21 mouse cellular contexts compared by ENCODE assay signal in the genomic region with DNA sequence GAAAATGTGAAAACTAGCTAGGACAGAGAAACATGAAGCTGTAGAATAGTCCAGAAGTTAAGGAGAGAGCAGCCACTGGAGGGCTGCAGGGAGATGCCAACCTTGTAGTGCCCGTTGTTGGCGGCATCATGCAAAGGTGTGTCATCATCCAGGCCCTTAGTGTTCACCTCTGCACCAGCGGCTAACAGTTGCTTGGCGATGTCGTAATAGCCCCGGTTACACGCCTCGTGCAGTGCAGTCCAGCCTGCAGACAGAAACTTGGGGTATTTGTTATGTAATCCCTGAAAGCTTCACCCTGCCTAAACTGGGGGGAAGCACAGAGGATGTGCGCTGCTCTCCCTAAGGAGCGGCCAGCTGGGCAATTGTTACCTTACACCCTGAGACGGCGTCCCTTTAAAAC. TPM values are rescaled to one million over a fixed set of nuclear protein-coding genes. Genes with fewer than 3 reads are reported as not detected.
DNase-seq lines count a peak whose midpoint lies in the region; ATAC-seq and TF ChIP-seq lines count a peak whose summit lies in the region.
"Had no signal": no experiment of that assay in that cellular context is flagged by ENCODE, and none has a peak within 500 bp of the region (broad histone marks: within the 10 kb centered on the region; RNA-seq: fewer than 3 reads in every experiment).

No protein-coding gene starts in this region.

- no peak for TF ChIP-seq CTCF in intestine, postnatal 0 days (IDR thresholded peaks at IDR 0.05; ENCODE audit: low read depth)
- no peak for TF ChIP-seq CTCF in bone marrow macrophage, adult 2 months (IDR thresholded peaks at IDR 0.05; ENCODE audit: low read depth, low read length)

- no peak overlapping the region for H3K4me3 ChIP-seq in intestine, postnatal 0 days (ENCODE audit: low read depth, low read length)
- H3K4me3 ChIP-seq in intestine, embryonic 15.5 days (replicated peaks), result no peak overlapping the region
- no peak overlapping the region for H3K4me3 ChIP-seq in bone marrow macrophage, adult 2 months (ENCODE audit: insufficient read depth, low read length)
- H3K4me3 ChIP-seq: forebrain, embryonic 12.5 days; gastrocnemius, adult 2 months; heart, embryonic 15.5 days; hindbrain, embryonic 10.5 days; limb, embryonic 15.5 days; midbrain, embryonic 13.5 days had no signal

- peaks cover 64% of the 10 kb centered on the region for H3K36me3 ChIP-seq in intestine, postnatal 0 days (ENCODE audit: control insufficient read depth, insufficient read depth)
- peaks cover 42% of the 10 kb centered on the region for H3K36me3 ChIP-seq in intestine, embryonic 15.5 days

- H3K27ac ChIP-seq in intestine, postnatal 0 days (ENCODE audit: low read depth, low read length), result peak overlapping the region; percentile 10; the same call in 1 of the 2 replicates
- H3K27ac ChIP-seq in intestine, embryonic 15.5 days, result no peak overlapping the region
- H3K27ac ChIP-seq in bone marrow macrophage, adult 2 months (ENCODE audit: insufficient read depth, low read depth, low read length), result peak overlapping the region; percentile 22; the same call in 1 of the 2 replicates
- H3K27ac ChIP-seq: forebrain, embryonic 12.5 days; gastrocnemius, adult 2 months; heart, embryonic 15.5 days; hindbrain, embryonic 10.5 days; hindbrain, postnatal 0 days; limb, embryonic 15.5 days; macrophage; midbrain, embryonic 13.5 days had no signal

- H3K4me1 ChIP-seq in intestine, postnatal 0 days (replicated peaks; ENCODE audit: control insufficient read depth, insufficient read depth, low read length), result no peaks in the 10 kb centered on the region
- no peaks in the 10 kb centered on the region for H3K4me1 ChIP-seq in intestine, embryonic 15.5 days (replicated peaks)
- peaks cover 10% of the 10 kb centered on the region; the same call in 1 of the 2 replicates for H3K4me1 ChIP-seq in bone marrow macrophage, adult 2 months (ENCODE audit: control insufficient read depth, insufficient read depth, low read length)
- H3K4me1 ChIP-seq: forebrain, embryonic 12.5 days; limb, embryonic 15.5 days; midbrain, embryonic 13.5 days had no signal

- ATAC-seq in intestine, postnatal 0 days, result 0 out of 2 replicates have a peak, but pooled peaks have one; percentile 20
- no peak for ATAC-seq in intestine, embryonic 15.5 days
- peak; percentile 87 for ATAC-seq in megakaryocyte, adult 5-6 weeks (ENCODE audit: poor library complexity, severe bottlenecking)
- ATAC-seq: hindbrain, postnatal 0 days; midbrain, embryonic 13.5 days had no signal

- no peaks in the 10 kb centered on the region for H3K9me3 ChIP-seq in intestine, postnatal 0 days (ENCODE audit: control insufficient read depth)
- no peaks in the 10 kb centered on the region for H3K9me3 ChIP-seq in intestine, embryonic 15.5 days
- H3K9me3 ChIP-seq: forebrain, embryonic 12.5 days; heart, embryonic 15.5 days; hindbrain, embryonic 10.5 days; limb, embryonic 15.5 days; midbrain, embryonic 13.5 days had no signal

- H3K27me3 ChIP-seq in intestine, postnatal 0 days (replicated peaks; ENCODE audit: control insufficient read depth, insufficient read depth, low read length), result no peaks in the 10 kb centered on the region
- no peaks in the 10 kb centered on the region for H3K27me3 ChIP-seq in intestine, embryonic 15.5 days (replicated peaks)
- H3K27me3 ChIP-seq: forebrain, embryonic 12.5 days; heart, embryonic 15.5 days; limb, embryonic 15.5 days; midbrain, embryonic 13.5 days had no signal

- no peak for TF ChIP-seq POLR2A in bone marrow macrophage, adult 2 months (IDR thresholded peaks at IDR 0.05; ENCODE audit: borderline replicate concordance, low read depth, low read length)

- no peak overlapping the region for H3K4me2 ChIP-seq in intestine, postnatal 0 days (replicated peaks; ENCODE audit: low read depth)
- no peak overlapping the region for H3K4me2 ChIP-seq in intestine, embryonic 15.5 days (replicated peaks)
- H3K4me2 ChIP-seq: forebrain, embryonic 12.5 days; heart, embryonic 15.5 days; limb, embryonic 15.5 days; midbrain, embryonic 13.5 days had no signal

- DNase-seq in 416B (ENCODE audit: low read depth), result peak; percentile 74
- no peak for DNase-seq in urinary bladder, postnatal 14 days (ENCODE audit: low spot score)
- no peak for DNase-seq in cerebellum, postnatal 14 days
- DNase-seq: adrenal gland, postnatal 25 days; cerebellum, adult 2 months; gastrocnemius, adult 2 months; kidney, adult 8-10 months; spleen, adult 18-20 months; thymus, adult 2 months had no signal

- WGBS in intestine, postnatal 0 days, result 77% methylated on average over 12 of the region's 12 CpGs
- 90% methylated on average over 12 of the region's 12 CpGs for WGBS in intestine, embryonic 15.5 days

- H3K9ac ChIP-seq in intestine, postnatal 0 days (ENCODE audit: low read depth, low read length), result no peak overlapping the region
- H3K9ac ChIP-seq in intestine, embryonic 15.5 days, result no peak overlapping the region
- H3K9ac ChIP-seq: forebrain, embryonic 12.5 days; heart, embryonic 15.5 days; limb, embryonic 15.5 days; midbrain, embryonic 13.5 days had no signal

RNA-seq across cellular contexts. Expression of gene Cdh15, which starts 50.7 kb away (rescaled TPM):
- polyA plus RNA-seq in intestine, postnatal 0 days (2015; fragmentation: Nextera tagmentation; extraction: Ambion mirVana), result 0.04 and 0.07 TPM in 2 replicates
- 0.23 and 0.49 TPM in 2 replicates for polyA plus RNA-seq in intestine, embryonic 15.5 days (2015; fragmentation: Nextera tagmentation; extraction: Ambion mirVana)
- polyA plus RNA-seq in bone marrow macrophage, adult 2 months (2012; ENCODE audit: insufficient read depth, insufficient read length, missing spikeins), result not detected in 2 replicates
- not detected in 2 replicates for total RNA-seq in megakaryocyte, adult 5-6 weeks (2015)
- total RNA-seq in megakaryocyte, adult 5-6 weeks (2017), result not detected in 2 replicates
- polyA plus RNA-seq: gonadal fat pad, adult 2 months; macrophage had no signal
